Mouse (Mus musculus) midbrain, embryonic 13.5 days (tissue): ENCODE results near the gene Gm21987. TPM values are rescaled to one million over a fixed set of nuclear protein-coding genes. Genes with fewer than 3 reads are reported as not detected.

Source experiments
- ATAC-seq: fragments of 200-750 bp; cut with Nextera tagmentation; 2 replicates; pipeline ENCODE4 v1.8.0; 2017; ENCODE audit warnings: mild to moderate bottlenecking, moderate TSS enrichment, moderate library complexity
- H3K27ac ChIP-seq: fragments of 300-500 bp; sonication (generic); 2 replicates; pipeline ENCODE4 v1.5.1; 2015; ENCODE audit warnings: inconsistent platforms, mild to moderate bottlenecking, moderate library complexity
- H3K27me3 ChIP-seq: fragments of 300-500 bp; sonication (generic); 2 replicates; pipeline ENCODE4 v1.6.1; 2015; ENCODE audit warnings: mild to moderate bottlenecking, inconsistent platforms
- H3K36me3 ChIP-seq: fragments of 300-500 bp; sonication (generic); 2 replicates; pipeline ENCODE4 v1.6.1; 2015; ENCODE audit warnings: mild to moderate bottlenecking, inconsistent platforms
- H3K4me1 ChIP-seq: fragments of 300-500 bp; sonication (generic); replicated peaks from 2 replicates; pipeline ENCODE4 v1.6.1; 2015; ENCODE audit warnings: inconsistent platforms
- H3K4me2 ChIP-seq: fragments of 300-500 bp; sonication (generic); replicated peaks from 2 replicates; pipeline ENCODE4 v1.6.1; 2015; ENCODE audit warnings: moderate library complexity, mild to moderate bottlenecking, inconsistent platforms
- H3K4me3 ChIP-seq: fragments of 300-500 bp; sonication (generic); replicated peaks from 2 replicates; pipeline ENCODE4 v1.5.1; 2015; ENCODE audit warnings: mild to moderate bottlenecking, inconsistent platforms
- H3K9ac ChIP-seq: fragments of 300-500 bp; sonication (generic); replicated peaks from 2 replicates; pipeline ENCODE4 v1.6.1; 2015; ENCODE audit warnings: mild to moderate bottlenecking, inconsistent platforms
- H3K9me3 ChIP-seq: fragments of 300-500 bp; sonication (generic); 2 replicates; pipeline ENCODE4 v1.6.1; 2016; ENCODE audit warnings: mild to moderate bottlenecking, inconsistent platforms
- WGBS: fragments of 180-500 bp; shearing (Covaris S2); methylation state at CpG from one replicate; pipeline ENCODE4 v1.1.7; 2015; 5-methylcytosine and 5-hydroxymethylcytosine counted together
- polyA plus RNA-seq: library from polyadenylated mRNA; unstranded; fragments of >200 nt; fragmentation: Nextera tagmentation; extraction: Ambion mirVana; gene quantifications from 2 replicates; pipeline ENCODE4 v1.2.1, GENCODE M21; 2015

The Gm21987 gene
- polyA plus RNA-seq, 1 experiment from 2014 or later = not detected

DNA sequence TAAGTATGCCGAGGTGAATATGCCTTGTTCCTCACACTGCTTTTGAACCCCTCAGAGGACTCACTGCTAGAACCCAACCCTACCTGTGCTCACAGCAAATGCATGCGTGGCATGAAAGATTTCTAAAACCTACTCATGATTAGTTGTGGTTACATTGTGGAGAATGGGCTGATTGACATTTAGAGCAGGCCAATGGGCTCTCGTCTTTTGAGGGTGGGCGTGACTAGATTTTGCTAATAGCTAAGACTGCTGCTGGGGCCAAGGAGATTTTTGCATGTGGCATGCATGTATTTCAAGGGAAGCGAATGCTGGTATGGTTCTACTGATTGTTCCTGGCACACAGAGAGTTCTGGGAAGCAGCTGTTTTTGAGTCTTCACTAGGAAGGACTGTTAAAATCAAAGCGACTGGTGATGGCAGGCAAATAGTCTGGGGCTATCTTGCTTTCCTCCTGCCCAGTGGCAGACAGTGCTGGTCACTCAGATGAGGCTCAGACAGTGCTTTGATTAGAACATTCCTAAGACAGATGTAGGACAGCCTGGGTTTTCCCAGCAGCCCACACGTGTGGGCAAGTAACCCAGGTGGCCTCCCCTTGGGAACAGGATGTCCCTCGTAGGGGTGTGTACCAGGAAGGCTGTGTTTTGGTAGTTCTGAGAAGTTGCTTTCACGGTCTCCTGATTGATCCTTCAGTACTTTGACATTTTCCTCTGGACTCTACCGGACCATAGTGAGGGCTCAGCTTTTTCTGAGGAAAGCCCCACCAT is 27.7 kb downstream of the Gm21987 start:
- WGBS = 88% methylated on average over 10 of the region's 10 CpGs
- no peaks in the 10 kb centered on the region for H3K36me3 ChIP-seq
- no peak for ATAC-seq
- no peak overlapping the region for H3K9ac ChIP-seq
- H3K27me3 ChIP-seq = no peaks in the 10 kb centered on the region
- H3K27ac ChIP-seq = no peak overlapping the region
- H3K4me1 ChIP-seq = peaks cover 14% of the 10 kb centered on the region
- no peaks in the 10 kb centered on the region for H3K9me3 ChIP-seq
- no peak overlapping the region for H3K4me2 ChIP-seq
- no peak overlapping the region for H3K4me3 ChIP-seq

- no peak overlapping the region for H3K4me2 ChIP-seq
- no peak overlapping the region for H3K27ac ChIP-seq
- H3K27me3 ChIP-seq = no peaks in the 10 kb centered on the region
- peaks cover 14% of the 10 kb centered on the region for H3K4me1 ChIP-seq
- H3K36me3 ChIP-seq = no peaks in the 10 kb centered on the region
- H3K9ac ChIP-seq = no peak overlapping the region
- WGBS = 88% methylated on average over 7 of the region's 7 CpGs
- no peak overlapping the region for H3K4me3 ChIP-seq
- no peaks in the 10 kb centered on the region for H3K9me3 ChIP-seq
- no peak for ATAC-seq
Observed at GRCm38 (mm10) chr16:38375182-38375581, 28.3 kb downstream of the Gm21987 start.

DNA sequence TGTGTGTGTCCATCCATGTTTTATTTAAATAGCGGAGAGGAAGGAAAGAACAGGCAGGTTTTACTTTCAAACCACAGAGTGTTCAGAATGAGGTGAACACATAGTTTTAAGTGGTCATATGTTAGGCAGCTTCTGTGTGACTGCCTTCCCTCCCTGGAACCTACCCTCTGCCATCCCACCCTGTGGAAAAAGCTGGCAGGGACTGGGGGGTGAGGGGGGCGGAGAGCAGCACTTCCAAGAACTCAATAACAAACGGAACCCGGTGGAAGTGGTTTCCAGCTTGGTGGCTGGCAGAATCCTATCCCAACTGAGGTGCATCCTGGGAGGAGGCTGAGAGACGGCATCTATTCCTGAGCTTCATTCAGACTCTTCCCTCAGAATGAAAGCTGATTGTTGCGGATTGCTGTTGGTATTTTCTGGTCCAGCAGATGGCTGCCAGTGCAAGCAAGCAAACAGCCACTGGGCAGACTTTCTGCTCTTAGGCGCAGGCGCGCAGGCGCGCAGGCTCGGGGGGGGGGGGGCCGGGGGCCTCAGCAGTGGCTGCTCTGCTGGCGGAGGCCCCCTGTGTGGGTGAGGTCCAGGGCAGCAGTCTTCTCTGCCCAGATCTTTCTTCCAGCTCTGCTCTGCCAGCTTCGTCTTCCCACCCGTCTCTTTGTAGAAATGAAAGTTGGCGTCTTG is 29.5 kb downstream of the Gm21987 start:
- H3K9ac ChIP-seq = peak overlapping the region; percentile 61
- H3K4me1 ChIP-seq = peaks cover 14% of the 10 kb centered on the region
- peak overlapping the region; percentile 76 for H3K27ac ChIP-seq

GRCm38 (mm10) chr16:38376841-38377249 is 30.0 kb downstream of the Gm21987 start:
- Histone ChIP-seq H3K27ac (peak overlapping the region; percentile 76), H3K27me3 (no peaks in the 10 kb centered on the region), H3K4me1 (peaks cover 14% of the 10 kb centered on the region), H3K9me3 (no peaks in the 10 kb centered on the region), H3K36me3 (no peaks in the 10 kb centered on the region), H3K4me3 (peak overlapping the region; percentile 24), H3K4me2 (peak overlapping the region; percentile 50), H3K9ac (0 out of 2 replicates have a peak overlapping the region, but pooled peaks have one; percentile 61)
- 56% methylated on average over 8 of the region's 8 CpGs for WGBS
- peak; percentile 47 for ATAC-seq

More for the DNA sequence above, 29.5 kb downstream of the Gm21987 start:
- Histone ChIP-seq H3K36me3 (no peaks in the 10 kb centered on the region), H3K9me3 (no peaks in the 10 kb centered on the region), H3K4me2 (peak overlapping the region; percentile 50), H3K4me3 (peak overlapping the region; percentile 24), H3K27me3 (no peaks in the 10 kb centered on the region)
- ATAC-seq = peak; percentile 92
- 31% methylated on average over 16 of the region's 17 CpGs for WGBS

DNA sequence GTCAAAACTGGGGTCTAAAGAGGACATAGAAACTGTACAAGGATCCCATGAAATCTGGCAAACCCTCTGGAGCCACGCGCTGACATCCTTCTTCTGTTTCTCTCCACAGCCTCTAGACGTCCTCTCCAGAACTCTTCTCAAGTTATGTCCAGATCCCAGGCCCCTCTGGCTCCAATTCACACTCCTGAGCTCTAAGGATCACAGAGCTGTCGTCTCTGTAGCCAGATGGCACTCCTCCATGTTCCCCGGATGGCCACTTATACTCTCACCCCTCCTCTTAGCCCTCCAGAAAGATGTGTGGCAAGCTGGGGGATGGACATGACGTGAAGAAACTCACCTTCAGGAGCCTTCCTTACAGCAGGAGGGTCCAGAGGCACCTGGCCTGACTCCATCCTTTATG is 30.7 kb downstream of the Gm21987 start:
- Histone ChIP-seq H3K36me3 (no peaks in the 10 kb centered on the region), H3K27ac (no peak overlapping the region), H3K9ac (no peak overlapping the region), H3K27me3 (no peaks in the 10 kb centered on the region), H3K9me3 (no peaks in the 10 kb centered on the region), H3K4me3 (no peak overlapping the region), H3K4me2 (no peak overlapping the region), H3K4me1 (peaks cover 14% of the 10 kb centered on the region)
- ATAC-seq = no peak
- WGBS = 85% methylated on average over 6 of the region's 6 CpGs

- no peak overlapping the region for H3K4me2 ChIP-seq
- H3K36me3 ChIP-seq = no peaks in the 10 kb centered on the region
- no peak overlapping the region for H3K4me3 ChIP-seq
- H3K9ac ChIP-seq = no peak overlapping the region
- ATAC-seq = no peak
- no peak overlapping the region for H3K27ac ChIP-seq
- no peaks in the 10 kb centered on the region for H3K9me3 ChIP-seq
- 77% methylated on average over 6 of the region's 6 CpGs for WGBS
- no peaks in the 10 kb centered on the region for H3K27me3 ChIP-seq
- peaks cover 14% of the 10 kb centered on the region for H3K4me1 ChIP-seq
Observed at GRCm38 (mm10) chr16:38378591-38378990, 31.8 kb downstream of the Gm21987 start.

DNA sequence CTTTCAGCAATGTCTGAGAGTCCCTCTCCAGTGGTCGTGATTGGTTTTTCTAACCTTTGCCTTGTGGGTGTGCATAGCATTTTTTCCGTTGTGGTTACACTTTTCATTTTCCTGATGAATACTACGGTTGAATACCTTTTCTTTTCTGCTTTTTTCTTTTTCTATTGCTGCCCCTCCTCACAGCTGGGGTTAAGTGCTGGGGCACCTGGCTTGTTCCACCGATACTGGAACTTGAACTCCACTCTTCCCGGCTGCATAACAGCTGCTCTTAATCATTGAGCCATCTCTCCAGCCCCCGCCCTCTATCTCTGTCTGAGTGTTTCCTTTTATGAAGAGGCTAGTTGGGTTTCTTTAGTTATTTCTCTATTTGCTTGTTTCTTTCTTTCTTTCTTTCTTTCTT is 32.2 kb downstream of the Gm21987 start:
- Histone ChIP-seq H3K4me1 (peaks cover 14% of the 10 kb centered on the region), H3K4me3 (no peak overlapping the region), H3K36me3 (no peaks in the 10 kb centered on the region), H3K9me3 (no peaks in the 10 kb centered on the region), H3K27ac (no peak overlapping the region), H3K27me3 (no peaks in the 10 kb centered on the region), H3K4me2 (no peak overlapping the region), H3K9ac (no peak overlapping the region)
- no peak for ATAC-seq
- whole genome bisulfite sequencing = 61% methylated on average over 6 of the region's 6 CpGs

- Histone ChIP-seq H3K9me3 (no peaks in the 10 kb centered on the region), H3K27me3 (no peaks in the 10 kb centered on the region), H3K4me3 (no peak overlapping the region), H3K4me2 (no peak overlapping the region), H3K36me3 (no peaks in the 10 kb centered on the region), H3K9ac (no peak overlapping the region), H3K27ac (no peak overlapping the region), H3K4me1 (peaks cover 14% of the 10 kb centered on the region)
- ATAC-seq = no peak
- WGBS = 64% methylated on average over 3 of the region's 3 CpGs
Observed at GRCm38 (mm10) chr16:38379493-38379892, 32.7 kb downstream of the Gm21987 start.

DNA sequence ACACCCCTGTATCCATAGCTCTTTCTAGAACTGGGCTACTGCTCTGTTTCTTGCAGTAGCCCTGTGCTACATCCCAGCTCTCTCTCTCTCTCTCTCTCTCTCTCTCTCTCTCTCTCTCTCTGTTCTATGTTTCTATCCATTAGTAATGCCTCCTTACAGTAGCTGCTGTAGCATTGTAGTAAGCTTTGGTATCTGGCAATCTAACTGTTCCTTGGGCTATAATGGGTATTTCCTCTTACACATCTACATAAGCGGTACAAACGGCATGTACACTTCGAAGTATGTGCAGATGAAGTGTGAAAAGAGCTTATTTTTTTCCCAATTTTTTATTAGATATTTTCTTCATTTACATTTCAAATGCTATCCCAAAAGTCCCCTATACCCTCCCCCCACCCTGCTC is 33.1 kb downstream of the Gm21987 start:
- Histone ChIP-seq H3K27me3 (no peaks in the 10 kb centered on the region), H3K9ac (no peak overlapping the region), H3K4me2 (no peak overlapping the region), H3K9me3 (no peaks in the 10 kb centered on the region), H3K4me1 (peaks cover 14% of the 10 kb centered on the region), H3K4me3 (no peak overlapping the region), H3K27ac (no peak overlapping the region), H3K36me3 (no peaks in the 10 kb centered on the region)
- ATAC-seq = no peak
- WGBS = 91% methylated on average over 3 of the region's 3 CpGs

- Histone ChIP-seq H3K9ac (no peak overlapping the region), H3K9me3 (no peaks in the 10 kb centered on the region), H3K4me3 (no peak overlapping the region), H3K27me3 (no peaks in the 10 kb centered on the region), H3K36me3 (no peaks in the 10 kb centered on the region), H3K4me2 (no peak overlapping the region), H3K27ac (no peak overlapping the region), H3K4me1 (no peaks in the 10 kb centered on the region)
- WGBS = 82% methylated on average over 2 of the region's 2 CpGs
- ATAC-seq = no peak
Observed at GRCm38 (mm10) chr16:38383683-38384082, 36.8 kb downstream of the Gm21987 start.

DNA sequence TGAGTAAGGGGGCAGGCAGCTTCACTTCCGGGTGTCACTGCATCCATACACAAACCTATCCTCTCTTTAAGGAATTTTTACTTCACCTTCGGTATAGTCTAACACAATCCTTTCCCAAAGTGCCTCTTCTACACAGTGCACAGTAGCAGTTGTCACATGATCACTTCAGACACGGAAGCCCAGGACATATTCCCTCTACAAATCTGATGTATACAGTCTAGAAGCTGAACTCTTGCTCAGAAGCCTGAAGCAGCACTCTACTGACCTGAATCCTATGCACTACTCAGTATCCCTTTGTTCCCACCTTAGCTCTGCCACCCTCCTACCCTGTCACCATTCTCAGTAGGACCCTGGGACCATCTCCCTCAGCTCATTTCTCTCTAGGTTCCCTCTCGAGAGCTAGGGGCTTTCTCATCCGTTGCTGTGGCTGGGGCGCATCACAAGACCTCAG is 38.4 kb downstream of the Gm21987 start:
- no peaks in the 10 kb centered on the region for H3K36me3 ChIP-seq
- no peaks in the 10 kb centered on the region for H3K9me3 ChIP-seq
- no peak overlapping the region for H3K4me2 ChIP-seq
- no peak overlapping the region for H3K9ac ChIP-seq
- no peak for ATAC-seq
- no peaks in the 10 kb centered on the region for H3K4me1 ChIP-seq
- no peaks in the 10 kb centered on the region for H3K27me3 ChIP-seq
- WGBS = 89% methylated on average over 6 of the region's 6 CpGs
- H3K27ac ChIP-seq = no peak overlapping the region
- H3K4me3 ChIP-seq = no peak overlapping the region

GRCm38 (mm10) chr16:38385700-38386099 is 38.9 kb downstream of the Gm21987 start:
- Histone ChIP-seq H3K4me2 (no peak overlapping the region), H3K27ac (no peak overlapping the region), H3K9me3 (no peaks in the 10 kb centered on the region), H3K9ac (no peak overlapping the region), H3K4me3 (no peak overlapping the region), H3K27me3 (no peaks in the 10 kb centered on the region), H3K4me1 (no peaks in the 10 kb centered on the region), H3K36me3 (no peaks in the 10 kb centered on the region)
- ATAC-seq = no peak
- WGBS = 96% methylated on average over 4 of the region's 4 CpGs
